Mouse (Mus musculus) ES-Bruce4 (cell line): ENCODE measurements around the gene 1700067P10Rik. TPM values are rescaled to one million over a fixed set of nuclear protein-coding genes. Genes with fewer than 3 reads are reported as not detected.

Source experiments
- H3K27ac ChIP-seq: 2 replicates; pipeline ENCODE4 v1.5.1; 2012; ENCODE audit warnings: low read length, inconsistent platforms; ENCODE audit not compliant: insufficient read depth
- H3K27me3 ChIP-seq: 2 replicates; pipeline ENCODE4 v1.6.1; 2012; ENCODE audit warnings: mild to moderate bottlenecking, low read length, inconsistent platforms; ENCODE audit not compliant: control insufficient read depth, poor library complexity, insufficient read depth, severe bottlenecking
- H3K36me3 ChIP-seq: 2 replicates; pipeline ENCODE4 v1.6.1; 2012; ENCODE audit warnings: inconsistent platforms, mild to moderate bottlenecking, low read length, moderate library complexity; ENCODE audit not compliant: control insufficient read depth, poor library complexity, insufficient read depth, severe bottlenecking
- H3K4me1 ChIP-seq: one replicate; pipeline ENCODE4 v1.8.1; 2011; ENCODE audit warnings: low read length; ENCODE audit not compliant: control insufficient read depth, insufficient read depth
- H3K4me3 ChIP-seq: 2 replicates; pipeline ENCODE4 v1.5.1; 2011; ENCODE audit warnings: low read depth, mild to moderate bottlenecking, low read length
- H3K9ac ChIP-seq: 2 replicates; pipeline ENCODE4 v1.6.1; 2012; ENCODE audit warnings: low read depth, mild to moderate bottlenecking, inconsistent platforms; ENCODE audit not compliant: poor library complexity, severe bottlenecking
- H3K9me3 ChIP-seq: replicated peaks from 2 replicates; pipeline ENCODE4 v1.6.1; 2012; ENCODE audit warnings: mild to moderate bottlenecking, low read length, inconsistent platforms; ENCODE audit not compliant: control insufficient read depth, poor library complexity, insufficient read depth, severe bottlenecking
- CTCF ChIP-seq: IDR thresholded peaks from one replicate; pipeline ENCODE4 v1.8.1; 2011; ENCODE audit warnings: low read depth, low read length
- EP300 ChIP-seq: IDR thresholded peaks from 2 replicates; pipeline ENCODE4 v1.6.1; 2011; ENCODE audit warnings: low read depth, low read length; ENCODE audit not compliant: insufficient read depth
- POLR2A ChIP-seq: IDR thresholded peaks from one replicate; pipeline ENCODE4 v1.8.1; 2011; ENCODE audit warnings: low read length; ENCODE audit not compliant: insufficient read depth
- polyA plus RNA-seq: library from polyadenylated mRNA; stranded (reverse); fragments of >200 nt; gene quantifications from 2 replicates; pipeline ENCODE4 v1.2.4, GENCODE M21; 2011; ENCODE audit warnings: low read depth; ENCODE audit not compliant: missing spikeins, insufficient read depth, insufficient read length

Gene 1700067P10Rik
- polyA plus RNA-seq, 1 experiment: not detected

GRCm38 (mm10) chr17:48098528-48098890, 9.4 kb downstream of the 1700067P10Rik start:
- H3K9ac ChIP-seq: no peak overlapping the region
- H3K4me3 ChIP-seq: peak overlapping the region; percentile 16; the same call in 1 of the 2 replicates
- no peaks in the 10 kb centered on the region for H3K4me1 ChIP-seq
- no peak for TF ChIP-seq EP300
- no peak for TF ChIP-seq CTCF
- no peak for TF ChIP-seq POLR2A
- peaks cover 5% of the 10 kb centered on the region; the same call in 1 of the 2 replicates for H3K9me3 ChIP-seq
- peaks cover 11% of the 10 kb centered on the region; the same call in 1 of the 2 replicates for H3K27me3 ChIP-seq
- H3K27ac ChIP-seq: no peak overlapping the region
- no peaks in the 10 kb centered on the region for H3K36me3 ChIP-seq

GRCm38 (mm10) chr17:48099312-48099711, 10.2 kb downstream of the 1700067P10Rik start:
- no peaks in the 10 kb centered on the region for H3K36me3 ChIP-seq
- H3K9ac ChIP-seq: no peak overlapping the region
- H3K27me3 ChIP-seq: peaks cover 11% of the 10 kb centered on the region; the same call in 1 of the 2 replicates
- H3K27ac ChIP-seq: no peak overlapping the region
- H3K4me3 ChIP-seq: no peak overlapping the region
- no peak for TF ChIP-seq CTCF
- no peak for TF ChIP-seq EP300
- no peak for TF ChIP-seq POLR2A
- H3K9me3 ChIP-seq: no peaks in the 10 kb centered on the region
- H3K4me1 ChIP-seq: no peaks in the 10 kb centered on the region

GRCm38 (mm10) chr17:48100441-48101417, 11.6 kb downstream of the 1700067P10Rik start:
- Histone ChIP-seq H3K27ac (no peak overlapping the region), H3K9ac (no peak overlapping the region), H3K27me3 (peaks cover 5% of the 10 kb centered on the region; the same call in 1 of the 2 replicates), H3K4me3 (peak overlapping the region; percentile 51), H3K36me3 (no peaks in the 10 kb centered on the region), H3K4me1 (no peaks in the 10 kb centered on the region), H3K9me3 (no peaks in the 10 kb centered on the region)
- TF ChIP-seq EP300 (peak; percentile 23; the same call in 1 of the 2 replicates), POLR2A (no peak), CTCF (peak; percentile 97)

DNA sequence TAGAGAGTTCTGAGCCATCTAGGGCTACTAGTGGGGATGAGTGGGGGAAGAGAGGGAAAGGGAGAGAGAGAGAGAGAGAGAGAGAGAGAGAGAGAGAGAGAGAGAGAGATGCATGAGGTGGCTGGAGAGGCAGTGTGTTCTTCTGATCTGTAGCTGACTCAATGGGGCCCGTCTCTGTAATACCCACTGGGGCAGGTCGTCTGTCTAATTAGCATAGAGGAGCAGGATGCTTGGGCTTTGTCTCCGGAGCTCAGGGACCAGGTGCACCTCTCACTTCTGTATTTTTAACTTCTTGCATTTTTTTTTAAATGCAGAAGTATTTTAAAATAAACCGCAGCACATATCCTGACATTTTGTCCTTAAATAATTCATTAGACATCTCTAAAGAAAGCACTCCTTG, 18.2 kb downstream of the 1700067P10Rik start:
- H3K4me3 ChIP-seq: no peak overlapping the region

DNA sequence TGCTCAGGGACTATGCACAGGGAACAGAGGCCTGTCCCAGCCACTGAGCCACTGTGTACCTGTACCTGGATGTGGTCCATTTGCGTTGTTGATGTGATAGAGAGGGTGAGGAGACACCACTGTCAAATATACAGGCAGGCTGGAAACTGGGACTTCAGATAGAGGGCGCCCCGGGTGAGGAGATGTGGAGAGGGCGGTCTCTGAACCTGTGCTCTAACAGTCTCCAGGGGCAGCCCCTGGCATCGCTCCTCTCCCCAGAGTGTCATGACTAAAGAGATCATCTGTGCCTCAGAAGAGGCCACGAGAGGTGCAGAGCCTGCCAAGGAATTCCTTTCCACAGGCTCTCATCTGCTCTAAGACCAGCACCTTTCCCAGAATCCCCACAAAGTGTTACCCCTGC, 18.7 kb downstream of the 1700067P10Rik start:
- TF ChIP-seq POLR2A: no peak
- peak; percentile 32 for TF ChIP-seq CTCF

More for the DNA sequence above, 18.2 kb downstream of the 1700067P10Rik start:
- Histone ChIP-seq H3K27me3 (no peaks in the 10 kb centered on the region), H3K27ac (no peak overlapping the region), H3K36me3 (no peaks in the 10 kb centered on the region), H3K9me3 (no peaks in the 10 kb centered on the region), H3K4me1 (peaks cover 4% of the 10 kb centered on the region), H3K9ac (no peak overlapping the region)
- TF ChIP-seq POLR2A: no peak
- no peak for TF ChIP-seq EP300
- TF ChIP-seq CTCF: no peak

GRCm38 (mm10) chr17:48108520-48108919, 19.4 kb downstream of the 1700067P10Rik start:
- no peak overlapping the region for H3K4me3 ChIP-seq
- no peaks in the 10 kb centered on the region for H3K36me3 ChIP-seq

More for the DNA sequence above, 18.7 kb downstream of the 1700067P10Rik start:
- Histone ChIP-seq H3K27me3 (no peaks in the 10 kb centered on the region), H3K4me1 (peaks cover 4% of the 10 kb centered on the region), H3K9ac (no peak overlapping the region), H3K4me3 (no peak overlapping the region), H3K27ac (no peak overlapping the region), H3K9me3 (no peaks in the 10 kb centered on the region), H3K36me3 (no peaks in the 10 kb centered on the region)

More at GRCm38 (mm10) chr17:48108520-48108919, 19.4 kb downstream of the 1700067P10Rik start:
- Histone ChIP-seq H3K27ac (no peak overlapping the region), H3K4me1 (peaks cover 4% of the 10 kb centered on the region), H3K27me3 (no peaks in the 10 kb centered on the region), H3K9me3 (no peaks in the 10 kb centered on the region), H3K9ac (no peak overlapping the region)
- TF ChIP-seq CTCF (no peak), EP300 (no peak), POLR2A (no peak)
